Mouse (Mus musculus): ENCODE data around the gene Stk33. TPM values are rescaled to one million over a fixed set of nuclear protein-coding genes. Genes with fewer than 3 reads are reported as not detected.
A peak's percentile ranks its signal among the peaks of the same experiment; 100 is the strongest.
"Not testable (repeated sequence)": the region's sequence is repeated elsewhere in the genome, so short reads cannot be mapped to it uniquely, and the experiment has no call there.

Stk33 gene
- polyA plus RNA-seq, 1 experiment from 2014 or later: 10.1 TPM

DNA sequence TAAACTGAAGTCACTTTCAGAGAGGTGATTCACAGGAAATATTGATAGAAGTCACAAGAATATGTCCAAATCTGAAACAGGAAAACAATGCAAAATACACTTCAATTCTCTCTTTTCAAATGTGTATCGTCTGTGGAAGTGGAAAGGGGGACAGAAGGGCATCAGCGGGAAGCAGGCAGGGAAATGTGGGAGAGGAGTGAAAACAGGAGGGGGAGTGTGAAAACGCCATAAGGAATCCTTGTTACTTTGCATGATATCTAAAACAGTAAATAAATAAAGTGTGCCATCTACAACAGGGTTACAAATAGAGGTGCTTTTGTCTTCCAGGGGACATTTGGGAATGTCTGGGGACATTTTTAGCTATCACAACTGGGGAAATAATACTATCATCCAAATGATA is 39.6 kb downstream of the Stk33 start:
- H3K9ac ChIP-seq (ENCODE audit: low read length): no peak overlapping the region
- H3K4me1 ChIP-seq (ENCODE audit: control insufficient read depth, insufficient read depth, low read length): no peaks in the 10 kb centered on the region
- no peaks in the 10 kb centered on the region for H3K36me3 ChIP-seq (ENCODE audit: control insufficient read depth, insufficient read depth, low read length)
- ATAC-seq (no peak), DNase-seq (ENCODE audit: low spot score) (peak; percentile 42)
- WGBS: 50% methylated on average over 3 of the region's 3 CpGs
- H3K4me3 ChIP-seq (ENCODE audit: low read depth, low read length): no peak overlapping the region
- no peak overlapping the region for H3K4me2 ChIP-seq (ENCODE audit: low read length)
- no peak overlapping the region for H3K27ac ChIP-seq (ENCODE audit: low read depth, low read length)
- no peaks in the 10 kb centered on the region for H3K9me3 ChIP-seq (replicated peaks; ENCODE audit: control insufficient read depth, low read length)
- H3K27me3 ChIP-seq (replicated peaks; ENCODE audit: control insufficient read depth, insufficient read depth, low read length): no peaks in the 10 kb centered on the region

- no peak for DNase-seq (ENCODE audit: low spot score)
- Histone ChIP-seq H3K4me2 (ENCODE audit: low read length) (no peak overlapping the region), H3K4me1 (ENCODE audit: control insufficient read depth, insufficient read depth, low read length) (no peaks in the 10 kb centered on the region), H3K4me3 (ENCODE audit: low read depth, low read length) (no peak overlapping the region), H3K27ac (ENCODE audit: low read depth, low read length) (no peak overlapping the region), H3K27me3 (replicated peaks; ENCODE audit: control insufficient read depth, insufficient read depth, low read length) (no peaks in the 10 kb centered on the region), H3K9me3 (replicated peaks; ENCODE audit: control insufficient read depth, low read length) (peaks cover 8% of the 10 kb centered on the region; the same call in 1 of the 2 replicates), H3K9ac (ENCODE audit: low read length) (no peak overlapping the region), H3K36me3 (ENCODE audit: control insufficient read depth, insufficient read depth, low read length) (no peaks in the 10 kb centered on the region)
- ATAC-seq: no peak
- WGBS: 68% methylated on average over 1 of the region's 1 CpGs
Measured at GRCm38 (mm10) chr7:109381131-109381530, 57.8 kb downstream of the Stk33 start.

DNA sequence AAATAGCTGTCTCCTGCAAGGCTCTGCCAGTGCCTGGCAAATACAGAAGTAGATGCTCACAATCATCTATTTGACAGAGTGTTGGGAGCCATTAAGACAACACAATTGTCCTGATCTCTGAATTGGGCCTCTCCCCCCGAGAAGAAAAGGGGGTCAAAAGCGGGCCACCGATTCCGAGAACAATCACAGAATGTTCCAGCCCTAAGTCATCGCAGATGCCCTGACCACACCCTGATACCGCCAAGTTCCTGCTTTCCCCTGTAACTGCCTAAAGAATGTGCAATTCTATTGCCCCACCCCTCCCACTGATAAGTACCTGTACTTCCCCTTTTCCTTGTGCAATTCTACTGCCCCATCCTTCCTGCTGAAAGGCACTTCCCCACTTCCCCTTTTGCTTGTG is 65.3 kb downstream of the Stk33 start:
- H3K27me3 ChIP-seq (replicated peaks; ENCODE audit: control insufficient read depth, insufficient read depth, low read length); DNase-seq (ENCODE audit: low spot score); H3K4me3 ChIP-seq (ENCODE audit: low read depth, low read length); H3K27ac ChIP-seq (ENCODE audit: low read depth, low read length); H3K4me1 ChIP-seq (ENCODE audit: control insufficient read depth, insufficient read depth, low read length); H3K9ac ChIP-seq (ENCODE audit: low read length); H3K36me3 ChIP-seq (ENCODE audit: control insufficient read depth, insufficient read depth, low read length); H3K4me2 ChIP-seq (ENCODE audit: low read length); H3K9me3 ChIP-seq (replicated peaks; ENCODE audit: control insufficient read depth, low read length); ATAC-seq: not testable (repeated sequence)
- 96% methylated on average over 6 of the region's 6 CpGs for WGBS

- no peaks in the 10 kb centered on the region for H3K4me1 ChIP-seq (ENCODE audit: control insufficient read depth, insufficient read depth, low read length)
- WGBS: 35% methylated on average over 5 of the region's 5 CpGs
- H3K36me3 ChIP-seq (ENCODE audit: control insufficient read depth, insufficient read depth, low read length): no peaks in the 10 kb centered on the region
- H3K27me3 ChIP-seq (replicated peaks; ENCODE audit: control insufficient read depth, insufficient read depth, low read length): no peaks in the 10 kb centered on the region
- peak; percentile 26 for DNase-seq (ENCODE audit: low spot score)
- no peak overlapping the region for H3K4me3 ChIP-seq (ENCODE audit: low read depth, low read length)
- H3K9ac ChIP-seq (ENCODE audit: low read length): no peak overlapping the region
- ATAC-seq: no peak; the same call in 1 of the 2 replicates
- no peak overlapping the region for H3K4me2 ChIP-seq (ENCODE audit: low read length)
- H3K9me3 ChIP-seq (replicated peaks; ENCODE audit: control insufficient read depth, low read length): no peaks in the 10 kb centered on the region
- H3K27ac ChIP-seq (ENCODE audit: low read depth, low read length): no peak overlapping the region
Measured at GRCm38 (mm10) chr7:109358435-109359187, 80.3 kb downstream of the Stk33 start.

- DNase-seq (ENCODE audit: low spot score) (no peak), ATAC-seq (no peak)
- H3K36me3 ChIP-seq (ENCODE audit: control insufficient read depth, insufficient read depth, low read length): no peaks in the 10 kb centered on the region
- H3K27me3 ChIP-seq (replicated peaks; ENCODE audit: control insufficient read depth, insufficient read depth, low read length): no peaks in the 10 kb centered on the region
- no peak overlapping the region for H3K4me2 ChIP-seq (ENCODE audit: low read length)
- H3K27ac ChIP-seq (ENCODE audit: low read depth, low read length): no peak overlapping the region
- H3K4me1 ChIP-seq (ENCODE audit: control insufficient read depth, insufficient read depth, low read length): no peaks in the 10 kb centered on the region
- no peak overlapping the region for H3K4me3 ChIP-seq (ENCODE audit: low read depth, low read length)
- no peak overlapping the region for H3K9ac ChIP-seq (ENCODE audit: low read length)
- WGBS: 84% methylated on average over 1 of the region's 1 CpGs
- no peaks in the 10 kb centered on the region for H3K9me3 ChIP-seq (replicated peaks; ENCODE audit: control insufficient read depth, low read length)
Measured at GRCm38 (mm10) chr7:109357877-109358276, 81.0 kb downstream of the Stk33 start.

GRCm38 (mm10) chr7:109347241-109347640 is 91.6 kb downstream of the Stk33 start:
- DNase-seq (ENCODE audit: low spot score): no peak
- Histone ChIP-seq H3K9me3 (replicated peaks; ENCODE audit: control insufficient read depth, low read length) (no peaks in the 10 kb centered on the region; the same call in 1 of the 2 replicates), H3K4me2 (ENCODE audit: low read length) (no peak overlapping the region), H3K4me1 (ENCODE audit: control insufficient read depth, insufficient read depth, low read length) (no peaks in the 10 kb centered on the region), H3K27me3 (replicated peaks; ENCODE audit: control insufficient read depth, insufficient read depth, low read length) (no peaks in the 10 kb centered on the region), H3K4me3 (ENCODE audit: low read depth, low read length) (no peak overlapping the region), H3K36me3 (ENCODE audit: control insufficient read depth, insufficient read depth, low read length) (no peaks in the 10 kb centered on the region), H3K27ac (ENCODE audit: low read depth, low read length) (no peak overlapping the region), H3K9ac (ENCODE audit: low read length) (no peak overlapping the region)
- ATAC-seq: no peak
- WGBS: 77% methylated on average over 3 of the region's 3 CpGs

DNA sequence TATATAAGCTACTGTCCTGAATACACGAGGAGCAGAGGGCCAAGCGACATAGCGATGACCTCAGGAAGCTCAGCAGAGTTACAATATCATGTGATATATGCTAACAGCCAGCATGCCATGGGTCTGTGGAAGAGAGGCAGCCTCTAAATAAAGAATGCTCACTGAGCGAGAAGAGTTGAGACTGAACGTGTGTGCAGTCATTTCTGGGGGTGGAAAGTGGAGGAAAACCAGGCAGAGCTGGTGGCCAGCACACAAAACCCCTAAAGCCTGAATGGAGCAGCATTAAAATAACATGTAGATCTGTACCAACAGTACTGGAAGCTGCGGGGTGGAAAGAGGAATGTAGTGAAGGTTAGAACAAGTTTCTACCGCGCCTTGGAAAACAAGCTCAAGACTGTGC is 107.2 kb downstream of the Stk33 start:
- Histone ChIP-seq H3K4me1 (ENCODE audit: control insufficient read depth, insufficient read depth, low read length) (peaks cover 7% of the 10 kb centered on the region), H3K4me2 (ENCODE audit: low read length) (no peak overlapping the region), H3K9ac (ENCODE audit: low read length) (no peak overlapping the region), H3K27ac (ENCODE audit: low read depth, low read length) (no peak overlapping the region), H3K36me3 (ENCODE audit: control insufficient read depth, insufficient read depth, low read length) (no peaks in the 10 kb centered on the region), H3K4me3 (ENCODE audit: low read depth, low read length) (no peak overlapping the region), H3K9me3 (replicated peaks; ENCODE audit: control insufficient read depth, low read length) (no peaks in the 10 kb centered on the region), H3K27me3 (replicated peaks; ENCODE audit: control insufficient read depth, insufficient read depth, low read length) (no peaks in the 10 kb centered on the region)
- ATAC-seq: no peak
- WGBS: 89% methylated on average over 8 of the region's 8 CpGs
- no peak for DNase-seq (ENCODE audit: low spot score)

DNA sequence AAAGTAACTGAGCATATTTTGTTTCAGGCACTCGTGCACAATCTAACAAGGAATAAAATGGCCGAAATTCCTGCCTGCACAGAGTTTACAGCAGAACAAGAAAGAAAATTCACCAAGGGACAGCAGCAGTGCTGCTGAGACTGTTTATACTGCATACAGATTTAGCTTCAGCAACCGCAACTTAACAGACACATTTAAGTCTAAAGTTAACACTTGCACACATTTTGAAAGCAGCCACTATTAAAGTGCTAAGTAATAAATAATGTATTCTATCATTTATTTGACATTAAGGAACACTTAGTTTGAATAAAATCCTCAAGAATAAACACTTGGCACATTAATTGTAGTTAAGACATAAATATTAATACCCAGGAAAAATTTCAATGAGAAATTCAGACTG is 110.1 kb downstream of the Stk33 start:
- Histone ChIP-seq H3K9ac (ENCODE audit: low read length) (no peak overlapping the region), H3K4me2 (ENCODE audit: low read length) (no peak overlapping the region), H3K27ac (ENCODE audit: low read depth, low read length) (peak overlapping the region; percentile 70; the same call in 1 of the 2 replicates), H3K9me3 (replicated peaks; ENCODE audit: control insufficient read depth, low read length) (no peaks in the 10 kb centered on the region), H3K36me3 (ENCODE audit: control insufficient read depth, insufficient read depth, low read length) (no peaks in the 10 kb centered on the region), H3K4me3 (ENCODE audit: low read depth, low read length) (no peak overlapping the region), H3K27me3 (replicated peaks; ENCODE audit: control insufficient read depth, insufficient read depth, low read length) (no peaks in the 10 kb centered on the region), H3K4me1 (ENCODE audit: control insufficient read depth, insufficient read depth, low read length) (peaks cover 14% of the 10 kb centered on the region)
- 56% methylated on average over 3 of the region's 3 CpGs for WGBS
- ATAC-seq: peak; percentile 56; the same call in 1 of the 2 replicates
- peak; percentile 72 for DNase-seq (ENCODE audit: low spot score)

DNA sequence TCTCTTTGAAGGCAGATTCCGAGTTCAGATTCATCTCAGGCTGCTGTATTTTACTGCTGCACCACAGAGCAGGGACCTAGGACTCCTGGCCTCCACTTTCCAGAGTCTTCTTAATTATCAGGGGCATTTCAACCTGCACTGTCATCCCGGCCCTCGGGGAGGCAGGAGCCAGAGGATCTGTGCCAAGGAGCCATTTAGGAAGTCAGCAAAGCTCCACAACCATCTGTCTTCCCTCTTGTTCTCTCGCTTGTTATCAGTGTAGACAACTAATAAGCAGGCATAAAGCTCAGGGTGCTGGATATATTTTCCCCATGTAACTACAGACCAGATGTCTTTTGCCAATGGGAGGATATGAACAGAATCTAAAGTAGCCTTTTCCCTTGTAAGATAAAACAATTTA is 112.1 kb downstream of the Stk33 start:
- no peak overlapping the region for H3K4me3 ChIP-seq (ENCODE audit: low read depth, low read length)
- ATAC-seq: peak; percentile 76
- no peaks in the 10 kb centered on the region for H3K9me3 ChIP-seq (replicated peaks; ENCODE audit: control insufficient read depth, low read length)
- no peaks in the 10 kb centered on the region for H3K36me3 ChIP-seq (ENCODE audit: control insufficient read depth, insufficient read depth, low read length)
- H3K9ac ChIP-seq (ENCODE audit: low read length): no peak overlapping the region
- H3K4me1 ChIP-seq (ENCODE audit: control insufficient read depth, insufficient read depth, low read length): peaks cover 14% of the 10 kb centered on the region
- no peaks in the 10 kb centered on the region for H3K27me3 ChIP-seq (replicated peaks; ENCODE audit: control insufficient read depth, insufficient read depth, low read length)
- DNase-seq (ENCODE audit: low spot score): peak; percentile 83
- peak overlapping the region; percentile 29; the same call in 1 of the 2 replicates for H3K27ac ChIP-seq (ENCODE audit: low read depth, low read length)
- WGBS: 45% methylated on average over 4 of the region's 4 CpGs
- H3K4me2 ChIP-seq (ENCODE audit: low read length): no peak overlapping the region

All from forebrain, embryonic 14.5 days (tissue).